In the genomic region with DNA sequence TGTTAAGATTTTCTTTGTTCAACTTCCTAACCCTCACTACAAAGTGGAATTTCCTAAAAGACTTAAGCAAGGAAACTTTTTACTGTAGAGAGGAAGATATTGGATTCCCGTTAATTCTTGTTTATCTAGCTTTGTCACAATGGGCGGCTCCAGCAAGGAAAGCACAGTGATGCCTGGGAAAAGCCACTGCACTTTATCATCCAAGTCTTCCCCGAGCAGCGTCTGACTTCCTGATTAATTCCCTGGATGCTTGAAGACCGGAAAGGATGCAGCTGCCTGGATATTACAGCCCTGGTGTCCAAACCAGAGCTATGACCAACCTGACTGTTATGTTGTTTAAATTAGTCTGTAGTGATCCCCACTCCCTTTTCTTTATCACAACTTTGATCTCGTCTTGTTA, we compare ENCODE assay signal across 26 mouse cellular contexts. TPM values are rescaled to one million over a fixed set of nuclear protein-coding genes. Genes with fewer than 3 reads are reported as not detected.
DNase-seq lines count a peak whose midpoint lies in the region; ATAC-seq and TF ChIP-seq lines count a peak whose summit lies in the region.
"Had no signal": no experiment of that assay in that cellular context is flagged by ENCODE, and none has a peak within 500 bp of the region (broad histone marks: within the 10 kb centered on the region; RNA-seq: fewer than 3 reads in every experiment).

No protein-coding gene starts in this region.

- no peaks in the 10 kb centered on the region for H3K4me1 ChIP-seq in heart, embryonic 11.5 days (ENCODE audit: control insufficient read depth, insufficient read depth, low read length)
- H3K4me1 ChIP-seq in lung, postnatal 0 days (ENCODE audit: insufficient read depth, low read depth, low read length): no peaks in the 10 kb centered on the region
- H3K4me1 ChIP-seq: embryonic facial prominence, embryonic 12.5 days; forebrain, embryonic 12.5 days; midbrain, embryonic 12.5 days had no signal

- no peak overlapping the region for H3K9ac ChIP-seq in heart, embryonic 11.5 days (ENCODE audit: low read depth, low read length)
- H3K9ac ChIP-seq in lung, postnatal 0 days (replicated peaks; ENCODE audit: low read depth): no peak overlapping the region
- H3K9ac ChIP-seq: embryonic facial prominence, embryonic 12.5 days; forebrain, embryonic 12.5 days; midbrain, embryonic 12.5 days had no signal

- no peak for TF ChIP-seq EP300 in lung, postnatal 0 days (IDR thresholded peaks at IDR 0.05)

- H3K9me3 ChIP-seq in heart, embryonic 11.5 days (replicated peaks; ENCODE audit: control insufficient read depth, low read length): no peaks in the 10 kb centered on the region
- H3K9me3 ChIP-seq in lung, postnatal 0 days (ENCODE audit: low read length): no peaks in the 10 kb centered on the region
- H3K9me3 ChIP-seq: embryonic facial prominence, embryonic 12.5 days; forebrain, embryonic 12.5 days; midbrain, embryonic 12.5 days had no signal

- H3K27ac ChIP-seq in heart, embryonic 11.5 days (ENCODE audit: low read depth, low read length): no peak overlapping the region
- H3K27ac ChIP-seq in lung, postnatal 0 days (ENCODE audit: low read length): no peak overlapping the region
- H3K27ac ChIP-seq: embryonic facial prominence, embryonic 12.5 days; forebrain, embryonic 12.5 days; hindbrain, postnatal 0 days; midbrain, embryonic 12.5 days had no signal

- TF ChIP-seq CTCF in lung, postnatal 0 days (IDR thresholded peaks at IDR 0.05): no peak

- ATAC-seq in heart, embryonic 11.5 days (replicated peaks; ENCODE audit: insufficient number of reproducible peaks, low FRiP score, low TSS enrichment): no peak
- no peak for ATAC-seq in lung, postnatal 0 days
- ATAC-seq: activated CD4-positive, CD25-positive, alpha-beta regulatory T cell, adult 4 months; hindbrain, postnatal 0 days; intestine, postnatal 0 days had no signal

- H3K36me3 ChIP-seq in heart, embryonic 11.5 days (ENCODE audit: control insufficient read depth, insufficient read depth, low read length): no peaks in the 10 kb centered on the region
- H3K36me3 ChIP-seq in lung, postnatal 0 days (ENCODE audit: insufficient read depth, low read length): no peaks in the 10 kb centered on the region
- H3K36me3 ChIP-seq: embryonic facial prominence, embryonic 12.5 days; forebrain, embryonic 12.5 days; midbrain, embryonic 12.5 days had no signal

- 38% methylated on average over 6 of the region's 6 CpGs for WGBS in heart, embryonic 11.5 days (ENCODE audit: insufficient replicate concordance)
- WGBS in lung, postnatal 0 days: 24% methylated on average over 6 of the region's 6 CpGs

- no peak overlapping the region for H3K4me2 ChIP-seq in heart, embryonic 11.5 days
- no peak overlapping the region for H3K4me2 ChIP-seq in lung, postnatal 0 days (replicated peaks; ENCODE audit: low read depth, low read length)
- H3K4me2 ChIP-seq: embryonic facial prominence, embryonic 12.5 days; forebrain, embryonic 12.5 days; midbrain, embryonic 12.5 days had no signal

- no peak overlapping the region for H3K4me3 ChIP-seq in heart, embryonic 11.5 days (ENCODE audit: low read depth, low read length)
- H3K4me3 ChIP-seq in lung, postnatal 0 days (ENCODE audit: low read depth, low read length): no peak overlapping the region
- H3K4me3 ChIP-seq: embryonic facial prominence, embryonic 12.5 days; erythroblast, embryonic 14.5 days; forebrain, embryonic 12.5 days; midbrain, embryonic 12.5 days had no signal

- DNase-seq in adrenal gland, adult (ENCODE audit: inconsistent age in 2 of 2, low spot score in 1 of 2): peak; percentile 10 to 29
- no peak for DNase-seq in adrenal gland, postnatal 10 days
- DNase-seq in heart, adult 9 months (ENCODE audit: low spot score in 2 of 2): peak; percentile 9 to 21
- DNase-seq in lung, postnatal 0 days (ENCODE audit: low spot score): peak; percentile 23
- DNase-seq in lung, postnatal 14 days: no peak
- DNase-seq in kidney, postnatal 4 days: peak; percentile 7 to 20
- DNase-seq in cerebellum, adult 8-10 months: no peak
- DNase-seq: cerebellum, adult 11-12 months; cerebellum, postnatal 14 days; gastrocnemius, postnatal 36 days; layer of hippocampus, adult 9-11 months; thymus, adult 18-20 months; thymus, postnatal 36 days had no signal

- no peaks in the 10 kb centered on the region for H3K27me3 ChIP-seq in heart, embryonic 11.5 days (ENCODE audit: control insufficient read depth, insufficient read depth, low read length)
- H3K27me3 ChIP-seq in lung, postnatal 0 days (replicated peaks; ENCODE audit: insufficient read depth, low read length): no peaks in the 10 kb centered on the region
- H3K27me3 ChIP-seq: embryonic facial prominence, embryonic 12.5 days; forebrain, embryonic 12.5 days; midbrain, embryonic 12.5 days had no signal

RNA-seq across cellular contexts. Expression of gene Selp, which starts 18.3 kb away (rescaled TPM):
- 1 to 10 TPM; 1.4 to 2.0 TPM for total RNA-seq in adrenal gland, postnatal 10 days (2021)
- 0.19 and 0.21 TPM in 2 replicates for polyA plus RNA-seq in heart, embryonic 11.5 days (2014; fragmentation: Nextera tagmentation; extraction: Ambion mirVana)
- polyA plus RNA-seq in lung, postnatal 0 days (2015; fragmentation: Nextera tagmentation; extraction: Ambion mirVana): 0.39 and 0.76 TPM in 2 replicates
- total RNA-seq: hindbrain, postnatal 0 days; left cerebral cortex, adult 8-10 months had no signal
- polyA plus RNA-seq: embryonic facial prominence, embryonic 12.5 days; forebrain, embryonic 12.5 days; midbrain, embryonic 12.5 days had no signal

RNA-seq across cellular contexts. Expression of gene Sell, which starts 35.0 kb away (rescaled TPM):
- total RNA-seq in adrenal gland, postnatal 10 days (2021): 1 to 10 TPM; 6.4 to 9.6 TPM
- polyA plus RNA-seq in heart, embryonic 11.5 days (2014; fragmentation: Nextera tagmentation; extraction: Ambion mirVana): 0.14 TPM in 1 of 2 replicates, not detected in the other
- polyA plus RNA-seq in lung, postnatal 0 days (2015; fragmentation: Nextera tagmentation; extraction: Ambion mirVana): 2.9 and 3.4 TPM in 2 replicates
- polyA plus RNA-seq: erythroblast, embryonic 14.5 days; forebrain, embryonic 12.5 days; heart, embryonic 14.5 days; hindbrain, embryonic 11.5 days; limb, embryonic 11.5 days; midbrain, embryonic 12.5 days had no signal

RNA-seq across cellular contexts. Expression of gene Sele, which starts 48.7 kb away (rescaled TPM):
- 1 to 10 TPM; 1.6 to 1.7 TPM for total RNA-seq in adrenal gland, postnatal 10 days (2021)
- polyA plus RNA-seq in heart, embryonic 11.5 days (2014; fragmentation: Nextera tagmentation; extraction: Ambion mirVana): 0.09 TPM in 1 of 2 replicates, not detected in the other
- 0.05 TPM in 1 of 2 replicates, not detected in the other for polyA plus RNA-seq in lung, postnatal 0 days (2015; fragmentation: Nextera tagmentation; extraction: Ambion mirVana)
- total RNA-seq: gastrocnemius, postnatal 36 days; hindbrain, postnatal 0 days; liver, adult 2 months had no signal
- polyA plus RNA-seq: activated CD4-positive, CD25-positive, alpha-beta regulatory T cell, adult 4 months; embryonic facial prominence, embryonic 12.5 days; erythroblast, embryonic 14.5 days; forebrain, embryonic 12.5 days; hindbrain, embryonic 11.5 days; hindbrain, postnatal 0 days; limb, embryonic 11.5 days; midbrain, embryonic 12.5 days had no signal

RNA-seq across cellular contexts. Expression of gene F5, which starts 54.9 kb away (rescaled TPM):
- total RNA-seq in adrenal gland, postnatal 10 days (2021): 10 to 100 TPM; 25.2 to 49.6 TPM
- polyA plus RNA-seq in heart, embryonic 11.5 days (2014; fragmentation: Nextera tagmentation; extraction: Ambion mirVana): 0.70 and 1.1 TPM in 2 replicates
- polyA plus RNA-seq in lung, postnatal 0 days (2015; fragmentation: Nextera tagmentation; extraction: Ambion mirVana): 0.33 and 0.44 TPM in 2 replicates
- polyA plus RNA-seq: activated CD4-positive, CD25-positive, alpha-beta regulatory T cell, adult 4 months had no signal

Comparison
In these comparisons a context has a peak if more than half of its experiments do, and no peak if none do; other contexts are left out.
1. DNase-seq: peak in adrenal gland, adult (2 of 2), heart, adult 9 months (2 of 2), lung, postnatal 0 days (single experiment) and kidney, postnatal 4 days (2 of 2); none in adrenal gland, postnatal 10 days (single experiment), lung, postnatal 14 days (single experiment) and cerebellum, adult 8-10 months (single experiment).